14 mouse cellular contexts compared by ENCODE assay signal in genomic region chr3:122888371-122888819, GRCm38 (mm10). TPM values are rescaled to one million over a fixed set of nuclear protein-coding genes. Genes with fewer than 3 reads are reported as not detected.
DNase-seq lines count a peak whose midpoint lies in the region; ATAC-seq and TF ChIP-seq lines count a peak whose summit lies in the region.
"Had no signal": no experiment of that assay in that cellular context is flagged by ENCODE, and none has a peak within 500 bp of the region (broad histone marks: within the 10 kb centered on the region; RNA-seq: fewer than 3 reads in every experiment).

No protein-coding gene starts in this region.

- no peaks in the 10 kb centered on the region for H3K9me3 ChIP-seq in forebrain, embryonic 12.5 days
- H3K9me3 ChIP-seq: embryonic facial prominence, embryonic 15.5 days had no signal

- ATAC-seq in cerebellum, adult (ENCODE audit: insufficient number of reproducible peaks, low FRiP score, low TSS enrichment): no peak
- ATAC-seq in forebrain, embryonic 12.5 days (ENCODE audit: low FRiP score): no peak

- TF ChIP-seq CTCF in embryonic fibroblast, embryonic 13.5 days (IDR thresholded peaks at IDR 0.05; ENCODE audit: borderline replicate concordance, insufficient read depth, low read length): no peak

- WGBS in forebrain, embryonic 12.5 days: 91% methylated on average over 5 of the region's 5 CpGs

- peak overlapping the region; percentile 64 for H3K27ac ChIP-seq in embryonic fibroblast, embryonic 13.5 days (ENCODE audit: insufficient read depth, low read length)
- H3K27ac ChIP-seq in forebrain, embryonic 12.5 days: no peak overlapping the region
- H3K27ac ChIP-seq: embryonic facial prominence, embryonic 15.5 days; gastrocnemius, adult 2 months had no signal

- no peak for TF ChIP-seq POLR2A in embryonic fibroblast, embryonic 13.5 days (IDR thresholded peaks at IDR 0.05; ENCODE audit: low read depth, low read length)

- no peak overlapping the region for H3K4me3 ChIP-seq in embryonic fibroblast, embryonic 13.5 days (ENCODE audit: insufficient read depth, low read length)
- no peak overlapping the region for H3K4me3 ChIP-seq in forebrain, embryonic 12.5 days (replicated peaks)
- H3K4me3 ChIP-seq: embryonic facial prominence, embryonic 15.5 days; gastrocnemius, adult 2 months had no signal

- no peak overlapping the region for H3K9ac ChIP-seq in forebrain, embryonic 12.5 days
- H3K9ac ChIP-seq: embryonic facial prominence, embryonic 15.5 days had no signal

- peak; percentile 48 to 61 for DNase-seq in urinary bladder, postnatal 36 days (ENCODE audit: low spot score in 2 of 2)
- no peak for DNase-seq in urinary bladder, postnatal 25 days (ENCODE audit: low spot score)
- peak; percentile 13 for DNase-seq in lung, postnatal 10 days
- DNase-seq in spleen, adult 18-20 months: no peak
- DNase-seq: cerebellum, adult 8-10 months; gastrocnemius, adult 2 months; kidney, adult 9 months; left cerebral cortex, postnatal 4 days; thymus, postnatal 36 days had no signal

- no peaks in the 10 kb centered on the region for H3K36me3 ChIP-seq in forebrain, embryonic 12.5 days (replicated peaks)
- H3K36me3 ChIP-seq: embryonic facial prominence, embryonic 15.5 days had no signal

- H3K4me1 ChIP-seq in embryonic fibroblast, embryonic 13.5 days (ENCODE audit: control insufficient read depth, insufficient read depth, low read length): peaks cover 7% of the 10 kb centered on the region
- no peaks in the 10 kb centered on the region for H3K4me1 ChIP-seq in forebrain, embryonic 12.5 days
- H3K4me1 ChIP-seq: embryonic facial prominence, embryonic 15.5 days had no signal

- no peak overlapping the region for H3K4me2 ChIP-seq in forebrain, embryonic 12.5 days
- H3K4me2 ChIP-seq: embryonic facial prominence, embryonic 15.5 days had no signal

- no peaks in the 10 kb centered on the region for H3K27me3 ChIP-seq in forebrain, embryonic 12.5 days
- H3K27me3 ChIP-seq: embryonic facial prominence, embryonic 15.5 days had no signal

RNA-seq across cellular contexts. Expression of gene Fabp2, which starts 6.5 kb away (rescaled TPM):
- polyA plus RNA-seq in embryonic fibroblast, embryonic 13.5 days (2011; ENCODE audit: insufficient read length, low read depth, missing spikeins): not detected in 2 replicates
- polyA plus RNA-seq in forebrain, embryonic 12.5 days (2016; fragmentation: Nextera tagmentation; extraction: Ambion mirVana): not detected in 2 replicates

RNA-seq across cellular contexts. Expression of gene Gm10959, which starts 30.8 kb away (rescaled TPM):
- polyA plus RNA-seq in embryonic fibroblast, embryonic 13.5 days (2011; ENCODE audit: insufficient read length, low read depth, missing spikeins): not detected in 2 replicates
- polyA plus RNA-seq in forebrain, embryonic 12.5 days (2016; fragmentation: Nextera tagmentation; extraction: Ambion mirVana): not detected in 2 replicates
- polyA plus RNA-seq: embryonic facial prominence, embryonic 15.5 days; heart, embryonic 16.5 days had no signal

RNA-seq across cellular contexts. Expression of gene 1810037I17Rik, which starts 35.6 kb away (rescaled TPM):
- polyA plus RNA-seq in embryonic fibroblast, embryonic 13.5 days (2011; ENCODE audit: insufficient read length, low read depth, missing spikeins): 72.3 and 85.7 TPM in 2 replicates
- 105 and 108 TPM in 2 replicates for polyA plus RNA-seq in forebrain, embryonic 12.5 days (2016; fragmentation: Nextera tagmentation; extraction: Ambion mirVana)

Comparison
In these comparisons a context has a peak if more than half of its experiments do, and no peak if none do; other contexts are left out.
1. DNase-seq: peak in urinary bladder, postnatal 36 days (2 of 2) and lung, postnatal 10 days (single experiment); none in urinary bladder, postnatal 25 days (single experiment) and spleen, adult 18-20 months (0 of 2).